ENCODE assay signal across 8 mouse cellular contexts in the genomic region with DNA sequence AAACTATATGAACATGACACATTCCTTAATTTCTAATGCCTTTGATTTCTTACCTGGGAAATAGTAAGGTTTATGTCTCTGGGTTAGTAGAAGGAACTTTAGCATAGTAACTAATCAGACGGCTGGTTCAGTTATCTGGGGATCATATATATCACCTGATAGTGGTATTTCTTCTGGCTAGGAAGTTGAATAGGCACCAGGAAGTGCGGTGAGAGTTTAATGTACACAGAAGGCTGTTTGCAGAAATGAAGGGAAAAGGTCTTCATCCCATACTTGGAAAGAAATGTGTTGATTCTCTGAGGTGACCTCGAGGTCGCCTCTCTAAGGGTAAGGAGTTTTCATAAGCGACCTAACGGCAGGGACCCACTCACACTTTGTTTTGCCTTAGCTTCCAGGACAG. TPM values are rescaled to one million over a fixed set of nuclear protein-coding genes. Genes with fewer than 3 reads are reported as not detected.
DNase-seq lines count a peak whose midpoint lies in the region; ATAC-seq and TF ChIP-seq lines count a peak whose summit lies in the region.

No protein-coding gene starts in this region.

- peaks cover 34% of the 10 kb centered on the region for H3K27me3 ChIP-seq in lung, embryonic 15.5 days
- no peaks in the 10 kb centered on the region for H3K27me3 ChIP-seq in forebrain, embryonic 15.5 days
- peaks cover 10% of the 10 kb centered on the region for H3K27me3 ChIP-seq in limb, embryonic 15.5 days
- H3K27me3 ChIP-seq in stomach, embryonic 15.5 days (replicated peaks) = no peaks in the 10 kb centered on the region
- H3K27me3 ChIP-seq in thymus, adult 2 months (ENCODE audit: control insufficient read depth, insufficient read depth, low read length) = peaks cover 9% of the 10 kb centered on the region; the same call in 1 of the 2 replicates

- no peak overlapping the region for H3K27ac ChIP-seq in lung, embryonic 15.5 days
- no peak overlapping the region for H3K27ac ChIP-seq in forebrain, embryonic 15.5 days (replicated peaks)
- H3K27ac ChIP-seq in limb, embryonic 15.5 days = no peak overlapping the region
- no peak overlapping the region for H3K27ac ChIP-seq in stomach, embryonic 15.5 days
- no peak overlapping the region for H3K27ac ChIP-seq in thymus, adult 2 months (ENCODE audit: control insufficient read depth, insufficient read depth, low read length)

- no peak for DNase-seq in lung, postnatal 10 days
- DNase-seq in urinary bladder, postnatal 4 days (ENCODE audit: low spot score in 2 of 2) = no peak
- DNase-seq in thymus, adult 2 months = no peak
- DNase-seq in embryo, embryonic 11 days = no peak

- TF ChIP-seq CTCF in thymus, adult 2 months (IDR thresholded peaks at IDR 0.05; ENCODE audit: borderline replicate concordance, control insufficient read depth, extremely low read depth, insufficient read depth, low read length, poor library complexity) = no peak

- no peak overlapping the region for H3K9ac ChIP-seq in lung, embryonic 15.5 days
- no peak overlapping the region for H3K9ac ChIP-seq in forebrain, embryonic 15.5 days (replicated peaks)
- H3K9ac ChIP-seq in limb, embryonic 15.5 days = no peak overlapping the region
- H3K9ac ChIP-seq in stomach, embryonic 15.5 days = no peak overlapping the region

- peak overlapping the region; percentile 91 for H3K4me2 ChIP-seq in lung, embryonic 15.5 days
- H3K4me2 ChIP-seq in forebrain, embryonic 15.5 days (replicated peaks) = peak overlapping the region; percentile 96
- H3K4me2 ChIP-seq in limb, embryonic 15.5 days = peak overlapping the region; percentile 93
- H3K4me2 ChIP-seq in stomach, embryonic 15.5 days = peak overlapping the region; percentile 84

- no peak for TF ChIP-seq POLR2A in thymus, adult 2 months (IDR thresholded peaks at IDR 0.05; ENCODE audit: control insufficient read depth, extremely low read depth, insufficient read depth, low read length, poor library complexity)

- WGBS in lung, embryonic 15.5 days = 9% methylated on average over 6 of the region's 6 CpGs
- WGBS in forebrain, embryonic 15.5 days = 21% methylated on average over 6 of the region's 6 CpGs
- 16% methylated on average over 6 of the region's 6 CpGs for WGBS in limb, embryonic 15.5 days
- 11% methylated on average over 6 of the region's 6 CpGs for WGBS in stomach, embryonic 15.5 days
- 17% methylated on average over 6 of the region's 6 CpGs for WGBS in thymus, adult 2 months

- no peak for ATAC-seq in lung, embryonic 15.5 days (ENCODE audit: borderline replicate concordance, extremely low read depth, low FRiP score, low TSS enrichment)
- ATAC-seq in forebrain, embryonic 15.5 days (replicated peaks) = no peak
- ATAC-seq in limb, embryonic 15.5 days (ENCODE audit: insufficient number of reproducible peaks, low FRiP score, low TSS enrichment, low read depth) = no peak
- ATAC-seq in stomach, embryonic 15.5 days (ENCODE audit: insufficient read depth, low FRiP score, low read depth) = peak; percentile 1; the same call in 1 of the 2 replicates

- no peak overlapping the region for H3K4me3 ChIP-seq in lung, embryonic 15.5 days
- H3K4me3 ChIP-seq in forebrain, embryonic 15.5 days = peak overlapping the region; percentile 49
- peak overlapping the region; percentile 57 for H3K4me3 ChIP-seq in limb, embryonic 15.5 days
- no peak overlapping the region for H3K4me3 ChIP-seq in stomach, embryonic 15.5 days (replicated peaks)
- H3K4me3 ChIP-seq in thymus, adult 2 months (ENCODE audit: control insufficient read depth, insufficient read depth, low read length) = no peak overlapping the region

- no peaks in the 10 kb centered on the region for H3K36me3 ChIP-seq in lung, embryonic 15.5 days
- H3K36me3 ChIP-seq in forebrain, embryonic 15.5 days = no peaks in the 10 kb centered on the region
- H3K36me3 ChIP-seq in limb, embryonic 15.5 days = no peaks in the 10 kb centered on the region
- no peaks in the 10 kb centered on the region for H3K36me3 ChIP-seq in stomach, embryonic 15.5 days
- H3K36me3 ChIP-seq in thymus, adult 2 months (ENCODE audit: control insufficient read depth, insufficient read depth, low read length) = no peaks in the 10 kb centered on the region

- no peaks in the 10 kb centered on the region for H3K9me3 ChIP-seq in lung, embryonic 15.5 days
- H3K9me3 ChIP-seq in forebrain, embryonic 15.5 days = no peaks in the 10 kb centered on the region
- no peaks in the 10 kb centered on the region for H3K9me3 ChIP-seq in limb, embryonic 15.5 days
- H3K9me3 ChIP-seq in stomach, embryonic 15.5 days = no peaks in the 10 kb centered on the region

- peaks cover 21% of the 10 kb centered on the region for H3K4me1 ChIP-seq in lung, embryonic 15.5 days
- H3K4me1 ChIP-seq in forebrain, embryonic 15.5 days = peaks cover 26% of the 10 kb centered on the region
- H3K4me1 ChIP-seq in limb, embryonic 15.5 days = peaks cover 19% of the 10 kb centered on the region
- H3K4me1 ChIP-seq in stomach, embryonic 15.5 days = peaks cover 11% of the 10 kb centered on the region
- H3K4me1 ChIP-seq in thymus, adult 2 months (replicated peaks; ENCODE audit: control insufficient read depth, insufficient read depth, low read length) = peaks cover 11% of the 10 kb centered on the region

RNA-seq across cellular contexts. Expression of gene Parm1, which starts 0.3 kb away (rescaled TPM):
- polyA plus RNA-seq in lung, embryonic 15.5 days (2015; fragmentation: Nextera tagmentation; extraction: Ambion mirVana) = 7.9 and 8.6 TPM in 2 replicates
- 3.3 and 3.5 TPM in 2 replicates for polyA plus RNA-seq in forebrain, embryonic 15.5 days (2015; fragmentation: Nextera tagmentation; extraction: Ambion mirVana)
- 21.7 and 24.9 TPM in 2 replicates for polyA plus RNA-seq in limb, embryonic 15.5 days (2015; fragmentation: Nextera tagmentation; extraction: Ambion mirVana)
- polyA plus RNA-seq in stomach, embryonic 15.5 days (2015; fragmentation: Nextera tagmentation; extraction: Ambion mirVana) = 26.5 and 26.6 TPM in 2 replicates
- polyA plus RNA-seq in thymus, adult 2 months (2012; rRNA removed) = 13.8 and 14.2 TPM in 2 replicates

Comparison
In these comparisons a context has a peak if more than half of its experiments do, and no peak if none do; other contexts are left out.
1. H3K4me3 ChIP-seq: peak in forebrain, embryonic 15.5 days (single experiment) and limb, embryonic 15.5 days (single experiment); none in lung, embryonic 15.5 days (single experiment), stomach, embryonic 15.5 days (single experiment) and thymus, adult 2 months (single experiment).
2. Peak in every context shown above with its lines, with median percentiles within 50 percentile points of each other: H3K4me2 ChIP-seq.